In genomic region chr3:140510094-140510493, GRCm38 (mm10) we compare ENCODE assay signal across 28 mouse cellular contexts.
"Had no signal": no experiment of that assay in that cellular context is flagged by ENCODE, and none has a peak within 500 bp of the region (broad histone marks: within the 10 kb centered on the region; RNA-seq: fewer than 3 reads in every experiment).

No protein-coding gene starts in this region.

- H3K9me3 ChIP-seq: limb, embryonic 10.5 days; limb, embryonic 12.5 days; limb, embryonic 13.5 days; limb, embryonic 15.5 days; liver, embryonic 12.5 days; liver, embryonic 13.5 days; liver, embryonic 15.5 days; megakaryocyte, embryonic 14.5 days; midbrain, embryonic 10.5 days; midbrain, embryonic 12.5 days; midbrain, embryonic 13.5 days; midbrain, embryonic 15.5 days; neural tube, embryonic 12.5 days; neural tube, embryonic 13.5 days had no signal

- H3K4me1 ChIP-seq: limb, embryonic 10.5 days; limb, embryonic 12.5 days; limb, embryonic 13.5 days; limb, embryonic 15.5 days; liver, embryonic 12.5 days; liver, embryonic 13.5 days; liver, embryonic 15.5 days; megakaryocyte, embryonic 14.5 days; midbrain, embryonic 10.5 days; midbrain, embryonic 12.5 days; midbrain, embryonic 13.5 days; midbrain, embryonic 15.5 days; neural tube, embryonic 12.5 days; neural tube, embryonic 13.5 days had no signal

- H3K9ac ChIP-seq: limb, embryonic 12.5 days; limb, embryonic 13.5 days; limb, embryonic 15.5 days; liver, embryonic 12.5 days; liver, embryonic 13.5 days; liver, embryonic 14.5 days; liver, embryonic 15.5 days; liver, postnatal 0 days; midbrain, embryonic 12.5 days; midbrain, embryonic 13.5 days; midbrain, embryonic 15.5 days; neural tube, embryonic 12.5 days; neural tube, embryonic 13.5 days had no signal

- ATAC-seq: liver, embryonic 12.5 days; liver, postnatal 0 days; midbrain, embryonic 13.5 days; midbrain, embryonic 15.5 days; midbrain, embryonic 16.5 days had no signal

- H3K27ac ChIP-seq: left cerebral cortex, adult 2 months; limb, embryonic 10.5 days; limb, embryonic 12.5 days; limb, embryonic 13.5 days; limb, embryonic 15.5 days; liver, embryonic 12.5 days; liver, embryonic 13.5 days; liver, embryonic 14.5 days; liver, embryonic 15.5 days; macrophage; midbrain, embryonic 10.5 days; midbrain, embryonic 12.5 days; midbrain, embryonic 13.5 days; midbrain, embryonic 15.5 days; neural tube, embryonic 12.5 days; neural tube, embryonic 13.5 days had no signal

- H3K4me2 ChIP-seq: limb, embryonic 12.5 days; limb, embryonic 13.5 days; limb, embryonic 15.5 days; liver, embryonic 11.5 days; liver, embryonic 12.5 days; liver, embryonic 13.5 days; liver, embryonic 15.5 days; midbrain, embryonic 11.5 days; midbrain, embryonic 12.5 days; midbrain, embryonic 13.5 days; midbrain, embryonic 15.5 days; neural tube, embryonic 12.5 days; neural tube, embryonic 13.5 days had no signal

- H3K27me3 ChIP-seq: limb, embryonic 12.5 days; limb, embryonic 13.5 days; limb, embryonic 15.5 days; liver, embryonic 12.5 days; liver, embryonic 13.5 days; liver, embryonic 15.5 days; megakaryocyte, embryonic 14.5 days; midbrain, embryonic 12.5 days; midbrain, embryonic 13.5 days; midbrain, embryonic 15.5 days; neural tube, embryonic 12.5 days; neural tube, embryonic 13.5 days had no signal

- H3K36me3 ChIP-seq: limb, embryonic 10.5 days; limb, embryonic 12.5 days; limb, embryonic 13.5 days; limb, embryonic 15.5 days; liver, embryonic 12.5 days; liver, embryonic 13.5 days; liver, embryonic 15.5 days; midbrain, embryonic 10.5 days; midbrain, embryonic 12.5 days; midbrain, embryonic 13.5 days; midbrain, embryonic 15.5 days; neural tube, embryonic 12.5 days; neural tube, embryonic 13.5 days had no signal

- DNase-seq: layer of hippocampus, postnatal 36 days; left cerebral cortex, postnatal 4 days; liver; liver, embryonic 13.5 days; liver, postnatal 0 days; lung, adult 2 months; lung, postnatal 14 days; midbrain, embryonic 14.5 days had no signal

- H3K4me3 ChIP-seq: left cerebral cortex, adult 2 months; limb, embryonic 10.5 days; limb, embryonic 12.5 days; limb, embryonic 13.5 days; limb, embryonic 15.5 days; liver, embryonic 12.5 days; liver, embryonic 13.5 days; liver, embryonic 15.5 days; megakaryocyte, embryonic 14.5 days; midbrain, embryonic 10.5 days; midbrain, embryonic 12.5 days; midbrain, embryonic 13.5 days; midbrain, embryonic 15.5 days; myocyte; neural tube, embryonic 12.5 days; neural tube, embryonic 13.5 days had no signal
